Mouse (Mus musculus) heart, embryonic 12.5 days (tissue): Measurements from ENCODE around the gene Sult6b2. TPM values are rescaled to one million over a fixed set of nuclear protein-coding genes. Genes with fewer than 3 reads are reported as not detected.

Source experiments
- ATAC-seq: fragments of 200-750 bp; cut with Nextera tagmentation; 2 replicates; pipeline ENCODE4 v1.8.0; 2017; ENCODE audit warnings: moderate TSS enrichment, moderate library complexity; ENCODE audit not compliant: insufficient number of reproducible peaks, low FRiP score
- H3K27ac ChIP-seq: fragments of 300-500 bp; sonication (generic); 2 replicates; pipeline ENCODE4 v1.5.1; 2016; ENCODE audit warnings: mild to moderate bottlenecking, moderate library complexity; ENCODE audit not compliant: poor library complexity, severe bottlenecking
- H3K27me3 ChIP-seq: fragments of 300-500 bp; sonication (generic); replicated peaks from 2 replicates; pipeline ENCODE4 v1.6.1; 2016; ENCODE audit warnings: mild to moderate bottlenecking, moderate library complexity
- H3K36me3 ChIP-seq: fragments of 300-500 bp; sonication (generic); 2 replicates; pipeline ENCODE4 v1.6.1; 2016; ENCODE audit warnings: mild to moderate bottlenecking, moderate library complexity
- H3K4me1 ChIP-seq: fragments of 300-500 bp; sonication (generic); replicated peaks from 2 replicates; pipeline ENCODE4 v1.6.1; 2016; ENCODE audit warnings: mild to moderate bottlenecking
- H3K4me2 ChIP-seq: fragments of 300-500 bp; sonication (generic); 2 replicates; pipeline ENCODE4 v1.6.1; 2016; ENCODE audit warnings: mild to moderate bottlenecking, moderate library complexity
- H3K4me3 ChIP-seq: fragments of 300-500 bp; sonication (generic); 2 replicates; pipeline ENCODE4 v1.5.1; 2016; ENCODE audit warnings: mild to moderate bottlenecking
- H3K9ac ChIP-seq: fragments of 300-500 bp; sonication (generic); 2 replicates; pipeline ENCODE4 v1.6.1; 2016; ENCODE audit warnings: mild to moderate bottlenecking, moderate library complexity
- H3K9me3 ChIP-seq: fragments of 300-500 bp; sonication (generic); replicated peaks from 2 replicates; pipeline ENCODE4 v1.6.1; 2016; ENCODE audit warnings: mild to moderate bottlenecking, moderate library complexity
- WGBS: fragments of 180-500 bp; shearing (Covaris S2); methylation state at CpG from one replicate; pipeline ENCODE4 v1.1.7; 2016; 5-methylcytosine and 5-hydroxymethylcytosine counted together
- polyA plus RNA-seq: library from polyadenylated mRNA; unstranded; fragments of >200 nt; fragmentation: Nextera tagmentation; extraction: Ambion mirVana; gene quantifications from 2 replicates; pipeline ENCODE4 v1.2.1, GENCODE M21; 2016

The Sult6b2 gene
- polyA plus RNA-seq, 1 experiment from 2014 or later: 0.08 TPM

DNA sequence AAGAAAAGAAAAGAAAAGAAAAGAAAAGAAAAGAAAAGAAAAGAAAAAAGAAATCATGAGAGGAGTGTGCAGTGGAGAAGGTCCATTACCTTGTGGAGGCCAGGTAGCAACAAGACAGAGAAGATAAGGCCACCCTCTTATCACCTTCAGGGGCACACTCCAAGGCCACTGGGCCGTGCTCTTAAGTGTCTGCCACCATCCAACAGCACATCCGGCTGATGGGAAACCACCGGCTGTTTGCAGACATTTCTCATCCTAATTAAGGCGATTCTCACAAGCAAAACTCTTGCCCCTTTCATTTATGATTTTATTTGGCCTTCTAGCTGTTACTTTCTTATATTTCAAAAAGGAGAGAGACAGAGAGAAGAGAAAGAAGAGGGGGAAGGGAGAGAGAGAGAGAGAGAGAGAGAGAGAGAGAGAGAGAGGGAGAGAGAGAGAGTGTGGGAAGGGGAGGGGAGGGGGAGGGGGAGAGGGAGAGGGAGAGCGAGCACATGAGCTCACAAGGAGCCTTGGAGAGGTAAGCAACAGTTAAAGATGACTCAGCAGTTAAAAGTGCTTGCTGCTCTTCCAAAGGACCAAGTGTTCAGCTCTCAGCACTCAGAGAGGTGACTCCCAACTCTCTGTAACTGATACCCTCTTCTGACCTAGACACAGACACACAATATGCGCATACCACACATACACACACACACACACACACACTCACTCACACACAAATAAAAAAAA lies 5.2 kb upstream of the Sult6b2 start:
- H3K36me3 ChIP-seq: no peaks in the 10 kb centered on the region
- no peak overlapping the region for H3K27ac ChIP-seq
- no peak overlapping the region for H3K4me3 ChIP-seq
- no peaks in the 10 kb centered on the region for H3K27me3 ChIP-seq
- 0 out of 2 replicates have a peak, but pooled peaks have one; percentile 43 for ATAC-seq
- peaks cover 3% of the 10 kb centered on the region for H3K4me1 ChIP-seq
- no peaks in the 10 kb centered on the region for H3K9me3 ChIP-seq
- no peak overlapping the region for H3K9ac ChIP-seq
- no peak overlapping the region for H3K4me2 ChIP-seq
- WGBS: 20% methylated on average over 6 of the region's 6 CpGs

DNA sequence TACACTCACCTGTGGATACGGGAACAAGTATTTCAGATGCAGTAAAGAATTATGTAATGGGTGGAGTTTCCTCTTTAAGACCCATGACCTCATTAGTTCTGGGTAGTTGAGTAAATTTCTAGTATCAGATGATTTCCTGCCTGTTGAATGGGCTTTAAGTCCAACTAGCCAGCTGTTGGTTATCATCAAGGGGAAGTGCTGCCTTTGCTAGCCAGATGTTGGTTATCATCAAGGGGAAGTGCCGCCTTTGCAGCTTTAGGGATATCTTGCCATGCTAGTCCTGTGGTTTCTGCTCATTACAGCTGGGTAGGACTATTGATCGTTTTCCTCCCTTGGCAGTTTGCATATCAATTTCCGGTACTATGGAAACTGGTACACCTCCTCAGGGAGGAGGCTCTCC lies 2.0 kb upstream of the Sult6b2 start:
- Histone ChIP-seq H3K27ac (no peak overlapping the region), H3K4me1 (peaks cover 12% of the 10 kb centered on the region), H3K27me3 (no peaks in the 10 kb centered on the region), H3K4me2 (no peak overlapping the region), H3K4me3 (no peak overlapping the region), H3K36me3 (no peaks in the 10 kb centered on the region), H3K9ac (no peak overlapping the region), H3K9me3 (no peaks in the 10 kb centered on the region)
- 50% methylated on average over 4 of the region's 4 CpGs for WGBS
- no peak for ATAC-seq

DNA sequence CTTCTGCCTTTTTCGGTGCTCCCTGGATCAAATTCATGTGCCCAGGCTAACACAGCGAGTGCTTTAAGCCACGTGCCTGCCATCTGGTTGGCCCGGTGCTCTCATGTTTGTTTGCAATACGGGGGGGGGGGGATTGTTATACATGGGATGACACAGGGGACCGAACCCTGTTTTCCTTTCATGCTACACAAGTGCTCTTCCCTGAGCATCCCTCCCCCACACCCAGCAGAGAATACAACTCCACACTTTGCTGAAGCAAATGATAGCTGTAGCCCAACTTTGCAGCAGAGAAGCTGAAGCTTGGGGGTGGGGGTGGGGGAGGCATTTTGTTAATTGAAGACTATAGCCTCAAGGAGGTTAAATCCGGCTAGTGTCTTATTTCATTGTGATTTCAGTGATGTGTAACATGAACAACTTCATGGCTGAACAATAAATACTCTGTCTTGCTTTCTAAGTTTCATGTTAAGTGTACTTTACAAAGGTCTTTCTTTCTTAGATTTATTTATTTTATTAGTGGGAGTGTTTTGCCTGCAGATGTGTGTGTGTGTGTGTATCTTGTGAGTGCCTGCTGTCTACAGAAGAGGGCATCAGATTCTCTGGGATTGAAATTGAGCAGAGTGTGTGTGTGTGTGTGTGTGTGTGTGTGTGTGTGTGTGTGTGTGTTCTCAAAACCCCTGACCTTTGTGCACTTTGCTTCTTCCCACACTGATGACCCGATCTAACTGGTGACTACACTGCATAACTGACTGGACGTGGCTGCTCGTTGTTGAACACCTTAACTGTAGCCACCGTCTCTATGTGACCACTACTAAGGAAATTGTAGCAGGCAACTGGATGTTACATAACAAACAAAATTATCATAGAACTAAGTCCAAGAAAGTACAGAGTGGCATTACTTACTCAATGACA lies 1.4 kb downstream of the Sult6b2 start:
- Histone ChIP-seq H3K27me3 (no peaks in the 10 kb centered on the region), H3K4me3 (no peak overlapping the region), H3K9me3 (no peaks in the 10 kb centered on the region), H3K27ac (no peak overlapping the region), H3K4me1 (peaks cover 9% of the 10 kb centered on the region), H3K36me3 (no peaks in the 10 kb centered on the region), H3K9ac (no peak overlapping the region), H3K4me2 (no peak overlapping the region)
- no peak for ATAC-seq
- WGBS: 56% methylated on average over 11 of the region's 11 CpGs

DNA sequence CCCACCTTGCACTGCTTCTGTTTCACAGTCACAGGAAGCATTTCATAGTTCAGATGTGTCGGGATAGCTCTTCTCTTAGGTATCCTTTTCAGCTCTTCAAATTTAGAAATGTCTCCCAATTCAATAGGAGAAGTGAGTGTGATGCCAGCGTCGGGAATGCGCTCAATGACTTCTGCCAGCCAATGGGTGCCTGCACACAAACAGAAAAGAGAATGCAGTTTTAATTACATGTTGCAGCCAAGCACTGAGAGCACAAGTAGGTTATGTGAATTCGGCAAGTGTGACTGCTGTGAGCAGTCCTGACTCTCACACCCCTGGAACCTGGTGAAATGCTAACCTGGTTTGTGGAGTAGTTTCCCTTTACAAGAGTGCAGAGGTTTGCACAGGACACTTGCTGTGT lies 2.6 kb downstream of the Sult6b2 start:
- Histone ChIP-seq H3K27me3 (no peaks in the 10 kb centered on the region), H3K9me3 (no peaks in the 10 kb centered on the region), H3K9ac (no peak overlapping the region), H3K4me1 (peaks cover 9% of the 10 kb centered on the region), H3K27ac (no peak overlapping the region), H3K36me3 (no peaks in the 10 kb centered on the region), H3K4me2 (no peak overlapping the region), H3K4me3 (no peak overlapping the region)
- WGBS: 78% methylated on average over 5 of the region's 5 CpGs
- ATAC-seq: no peak

DNA sequence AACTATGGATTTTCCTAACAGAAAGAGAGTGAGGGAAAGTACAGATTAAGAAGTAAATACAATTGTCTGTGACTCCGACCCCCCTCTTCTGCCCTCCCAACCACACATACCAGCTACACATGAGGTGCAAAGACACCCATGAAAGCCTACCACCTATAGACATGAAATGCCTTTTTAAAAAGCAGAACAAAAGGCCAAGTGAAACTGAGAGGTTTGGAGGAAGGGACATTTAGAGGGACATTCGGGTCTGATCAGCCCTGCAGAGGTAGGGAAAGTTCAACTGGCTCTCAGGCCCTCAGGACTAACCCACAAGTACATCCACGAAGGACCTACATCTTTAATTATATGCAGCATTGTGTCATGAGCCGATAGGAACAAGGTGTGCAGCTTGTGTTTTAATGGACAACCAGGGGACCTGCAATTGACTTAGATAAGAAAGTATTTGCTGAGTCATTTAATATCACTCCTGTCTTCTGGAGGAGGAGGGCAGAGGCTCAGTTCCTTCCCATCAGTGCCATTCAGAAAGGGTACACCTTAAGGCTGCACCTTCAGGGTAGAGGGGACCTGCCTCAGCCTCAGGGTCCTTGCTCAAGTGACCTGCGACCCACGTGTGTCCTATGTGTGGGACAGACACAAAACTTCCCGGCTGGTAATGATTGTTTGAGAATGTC lies 4.5 kb downstream of the Sult6b2 start:
- Histone ChIP-seq H3K4me3 (no peak overlapping the region), H3K4me2 (no peak overlapping the region), H3K27ac (no peak overlapping the region), H3K36me3 (no peaks in the 10 kb centered on the region), H3K9me3 (no peaks in the 10 kb centered on the region), H3K27me3 (no peaks in the 10 kb centered on the region), H3K4me1 (peaks cover 9% of the 10 kb centered on the region), H3K9ac (no peak overlapping the region)
- 70% methylated on average over 7 of the region's 7 CpGs for WGBS
- ATAC-seq: no peak

DNA sequence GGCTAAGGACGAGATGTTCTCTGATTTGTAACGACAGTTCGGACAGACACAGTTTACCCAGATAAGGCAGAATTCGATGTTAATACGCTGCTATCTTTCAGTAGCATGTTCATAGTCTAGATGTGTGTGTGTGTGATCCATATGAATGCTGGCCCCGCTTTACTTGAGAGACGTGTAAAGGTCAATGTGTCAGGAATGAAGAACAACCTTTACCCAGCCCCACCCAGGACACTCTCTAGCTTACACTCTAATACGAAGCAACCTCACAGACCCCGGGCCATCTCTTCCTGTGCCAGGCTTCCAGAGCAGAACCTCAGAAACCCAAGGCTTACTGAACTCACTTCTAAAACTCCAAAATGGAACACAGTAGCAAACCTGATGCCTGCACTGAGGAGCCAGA lies 5.5 kb downstream of the Sult6b2 start:
- WGBS: 84% methylated on average over 9 of the region's 9 CpGs

DNA sequence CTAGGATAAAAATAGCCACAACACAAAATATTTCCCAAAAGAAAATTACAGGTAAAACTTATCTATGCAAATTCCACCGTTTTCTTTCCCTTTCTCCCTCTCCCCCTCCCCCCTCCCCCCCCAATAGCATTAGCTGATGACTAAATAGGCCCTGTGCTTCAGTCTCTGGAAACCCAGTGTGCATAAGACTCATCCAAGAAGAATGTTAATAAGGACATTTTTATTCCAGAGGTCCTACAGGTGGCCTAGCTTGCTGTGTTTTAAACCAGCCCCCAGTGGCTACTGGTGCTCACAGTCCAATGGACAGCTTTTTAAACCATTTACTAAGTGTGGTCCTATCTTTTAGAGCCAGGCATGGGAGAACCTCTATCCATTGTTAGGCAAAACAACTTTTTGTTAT lies 6.3 kb downstream of the Sult6b2 start:
- no peaks in the 10 kb centered on the region for H3K9me3 ChIP-seq
- no peak overlapping the region for H3K9ac ChIP-seq
- no peaks in the 10 kb centered on the region for H3K36me3 ChIP-seq
- H3K27ac ChIP-seq: no peak overlapping the region
- ATAC-seq: no peak
- no peak overlapping the region for H3K4me3 ChIP-seq
- no peaks in the 10 kb centered on the region for H3K27me3 ChIP-seq
- H3K4me2 ChIP-seq: no peak overlapping the region
- peaks cover 9% of the 10 kb centered on the region for H3K4me1 ChIP-seq
- WGBS: 73% methylated on average over 1 of the region's 1 CpGs

More for the DNA sequence above, 5.5 kb downstream of the Sult6b2 start:
- no peaks in the 10 kb centered on the region for H3K27me3 ChIP-seq
- no peaks in the 10 kb centered on the region for H3K9me3 ChIP-seq
- H3K36me3 ChIP-seq: no peaks in the 10 kb centered on the region
- peaks cover 9% of the 10 kb centered on the region for H3K4me1 ChIP-seq
- ATAC-seq: no peak
- H3K4me3 ChIP-seq: no peak overlapping the region
- H3K9ac ChIP-seq: no peak overlapping the region
- H3K4me2 ChIP-seq: no peak overlapping the region
- no peak overlapping the region for H3K27ac ChIP-seq

DNA sequence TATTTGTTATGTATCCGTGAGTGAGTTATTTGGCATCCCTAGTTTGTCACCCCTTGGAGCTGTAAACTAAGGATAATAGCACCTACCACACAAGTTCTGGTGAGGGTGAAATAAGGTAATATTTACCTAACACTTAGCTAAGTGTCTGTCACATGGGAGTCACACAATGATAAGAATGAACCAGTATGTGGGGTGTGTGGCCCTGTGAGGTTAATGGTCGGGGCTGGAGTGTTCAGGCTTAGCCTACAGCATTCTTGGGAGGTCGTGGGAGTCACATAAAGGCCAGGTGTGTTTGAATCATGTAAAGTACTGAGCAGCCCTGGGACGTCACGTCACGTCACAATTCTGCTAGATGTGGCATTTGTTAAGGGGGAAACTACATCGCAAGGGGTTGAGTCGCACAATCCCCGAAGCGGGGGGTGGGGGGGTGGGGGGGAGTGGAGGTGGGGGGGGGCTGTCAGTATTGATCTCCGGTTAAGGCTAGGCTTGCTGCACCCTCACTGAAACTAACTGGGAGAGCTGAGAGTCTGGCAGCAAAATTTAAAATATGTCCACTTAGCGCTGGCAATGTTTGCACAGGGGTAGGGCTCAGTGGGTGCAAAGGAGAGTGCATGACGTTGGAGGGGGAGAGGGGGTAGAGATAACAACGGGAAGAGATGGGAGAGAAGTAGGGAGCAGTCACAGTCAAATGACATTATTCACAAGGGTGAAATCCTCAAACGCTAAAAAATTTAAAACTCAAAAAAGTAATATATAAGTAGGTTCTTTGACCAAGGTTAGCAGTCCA lies 8.5 kb downstream of the Sult6b2 start:
- 68% methylated on average over 15 of the region's 15 CpGs for WGBS
- no peak overlapping the region for H3K9ac ChIP-seq
- no peak overlapping the region for H3K4me3 ChIP-seq

DNA sequence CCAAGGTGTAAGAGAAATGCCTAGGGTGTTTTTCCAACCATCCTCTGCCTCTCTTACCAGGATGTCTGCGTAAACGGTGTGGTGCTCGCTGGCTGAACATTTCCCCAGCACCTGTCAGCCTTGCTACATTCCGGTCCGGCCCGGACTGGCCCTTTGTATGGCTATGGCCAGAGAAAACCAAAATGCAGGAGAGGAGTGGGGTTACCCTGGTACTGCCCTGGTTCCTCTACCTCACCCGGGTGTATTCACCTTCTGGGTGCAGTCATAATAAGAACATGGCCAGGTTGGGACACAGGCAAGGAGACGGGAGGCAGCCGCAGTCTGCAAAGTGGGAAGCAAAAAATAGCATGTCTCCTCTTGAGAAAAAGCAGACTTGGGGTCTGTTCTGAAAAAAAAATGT lies 9.2 kb downstream of the Sult6b2 start:
- H3K9me3 ChIP-seq: no peaks in the 10 kb centered on the region
- H3K27ac ChIP-seq: no peak overlapping the region
- no peak for ATAC-seq
- no peak overlapping the region for H3K4me2 ChIP-seq
- no peak overlapping the region for H3K9ac ChIP-seq
- H3K27me3 ChIP-seq: no peaks in the 10 kb centered on the region
- H3K4me1 ChIP-seq: peaks cover 6% of the 10 kb centered on the region
- H3K36me3 ChIP-seq: no peaks in the 10 kb centered on the region
- H3K4me3 ChIP-seq: no peak overlapping the region
- 69% methylated on average over 9 of the region's 9 CpGs for WGBS

More for the DNA sequence above, 8.5 kb downstream of the Sult6b2 start:
- Histone ChIP-seq H3K36me3 (no peaks in the 10 kb centered on the region), H3K4me2 (no peak overlapping the region), H3K9me3 (no peaks in the 10 kb centered on the region), H3K27me3 (no peaks in the 10 kb centered on the region), H3K4me1 (peaks cover 6% of the 10 kb centered on the region), H3K27ac (no peak overlapping the region)
- ATAC-seq: no peak

DNA sequence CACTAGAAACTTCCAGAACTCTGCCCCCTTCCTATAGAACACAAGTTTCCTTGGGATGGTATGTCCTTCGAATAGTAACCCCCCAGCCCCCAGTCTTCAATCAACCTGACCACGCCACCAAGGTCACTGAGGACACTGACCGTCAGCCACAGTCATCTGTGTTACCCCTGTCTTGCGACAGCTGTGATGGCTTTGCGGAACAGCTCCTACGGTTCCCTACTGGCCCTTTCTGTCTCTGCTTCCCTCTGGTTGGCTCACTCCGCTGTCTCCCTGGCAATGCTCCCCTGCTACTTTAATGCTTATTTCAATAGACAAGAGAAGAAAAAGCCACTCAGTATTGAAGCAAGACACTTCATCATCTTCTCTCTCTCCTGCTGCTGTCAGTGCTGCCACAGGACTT lies 10.8 kb downstream of the Sult6b2 start:
- Histone ChIP-seq H3K9ac (no peak overlapping the region), H3K27me3 (no peaks in the 10 kb centered on the region), H3K4me3 (no peak overlapping the region), H3K9me3 (peaks cover 5% of the 10 kb centered on the region; the same call in 1 of the 2 replicates), H3K27ac (no peak overlapping the region), H3K36me3 (no peaks in the 10 kb centered on the region), H3K4me1 (peaks cover 10% of the 10 kb centered on the region), H3K4me2 (no peak overlapping the region)
- 39% methylated on average over 7 of the region's 7 CpGs for WGBS
- ATAC-seq: no peak
